Mouse (Mus musculus) liver, embryonic 14.5 days (tissue): ENCODE measurements around the gene Zbtb16.

Experiments used
- CTCF ChIP-seq: IDR thresholded peaks from 2 replicates; pipeline ENCODE4 v1.5.1; 2016; ENCODE audit warnings: antibody characterized with exemption, low read depth, control low read depth
- EP300 ChIP-seq: IDR thresholded peaks from 2 replicates; pipeline ENCODE4 v1.6.1; 2016; ENCODE audit warnings: antibody characterized with exemption, low read depth

GRCm38 (mm10) chr9:48834541-48835411, 1.2 kb downstream of the Zbtb16 start:
- TF ChIP-seq CTCF, result no peak
- TF ChIP-seq EP300, result no peak
